Mouse (Mus musculus) G1E (cell line): ENCODE measurements at regions not wholly inside any gene's neighbourhood (a gene's known extent, or its start where the extent isn't known, plus 50 kb on each side); places are given as distances from the start of the nearest gene placed in this dataset.

Experiments used
- ATAC-seq: 2 replicates; pipeline ENCODE4 v1.8.0; 2016; ENCODE audit warnings: mild to moderate bottlenecking; ENCODE audit not compliant: insufficient number of reproducible peaks, poor library complexity, low FRiP score, severe bottlenecking; ENCODE audit errors: extremely low read depth
- DNase-seq: peaks from one replicate; pipeline ENCODE4 v3.0.0; 2012; ENCODE audit warnings: low spot score
- H3K27me3 ChIP-seq: 2 replicates; pipeline ENCODE4 v1.6.1; 2012; ENCODE audit warnings: mild to moderate bottlenecking, low read length, inconsistent platforms; ENCODE audit not compliant: insufficient read depth
- H3K36me3 ChIP-seq: replicated peaks from 2 replicates; pipeline ENCODE3; 2012; ENCODE audit warnings: mild to moderate bottlenecking, inconsistent platforms
- H3K4me1 ChIP-seq: 2 replicates; pipeline ENCODE4 v1.6.1; 2012; ENCODE audit warnings: low read depth, low read length, inconsistent platforms, mixed read lengths; ENCODE audit not compliant: insufficient read depth
- H3K4me3 ChIP-seq: 2 replicates; pipeline ENCODE4 v1.5.1; 2012; ENCODE audit warnings: low read depth, mild to moderate bottlenecking, inconsistent platforms, low read length, moderate library complexity, mixed read lengths
- H3K9me3 ChIP-seq: replicated peaks from 2 replicates; pipeline ENCODE4 v1.6.1; 2012; ENCODE audit warnings: inconsistent platforms
- CTCF ChIP-seq: IDR thresholded peaks from 2 replicates; pipeline ENCODE4 v1.5.1; 2012; ENCODE audit warnings: low read depth, low read length, inconsistent platforms, mixed read lengths
- GATA1 ChIP-seq: IDR thresholded peaks from 2 replicates; pipeline ENCODE4 v1.6.1; 2012; ENCODE audit warnings: borderline replicate concordance, low read length, inconsistent platforms, mixed read lengths
- GATA2 ChIP-seq: IDR thresholded peaks from 2 replicates; pipeline ENCODE4 v1.6.1; 2012; ENCODE audit warnings: low read depth, low read length, inconsistent platforms, borderline replicate concordance
- POLR2AphosphoS5 ChIP-seq: IDR thresholded peaks from 2 replicates; pipeline ENCODE4 v1.6.1; 2012; ENCODE audit warnings: low read depth, low read length, inconsistent platforms; ENCODE audit not compliant: insufficient replicate concordance
- TAL1 ChIP-seq: conservative IDR thresholded peaks from 2 replicates; pipeline ENCODE4 v1.6.1; 2012; ENCODE audit warnings: low read depth, low read length, inconsistent platforms, mixed read lengths

DNA sequence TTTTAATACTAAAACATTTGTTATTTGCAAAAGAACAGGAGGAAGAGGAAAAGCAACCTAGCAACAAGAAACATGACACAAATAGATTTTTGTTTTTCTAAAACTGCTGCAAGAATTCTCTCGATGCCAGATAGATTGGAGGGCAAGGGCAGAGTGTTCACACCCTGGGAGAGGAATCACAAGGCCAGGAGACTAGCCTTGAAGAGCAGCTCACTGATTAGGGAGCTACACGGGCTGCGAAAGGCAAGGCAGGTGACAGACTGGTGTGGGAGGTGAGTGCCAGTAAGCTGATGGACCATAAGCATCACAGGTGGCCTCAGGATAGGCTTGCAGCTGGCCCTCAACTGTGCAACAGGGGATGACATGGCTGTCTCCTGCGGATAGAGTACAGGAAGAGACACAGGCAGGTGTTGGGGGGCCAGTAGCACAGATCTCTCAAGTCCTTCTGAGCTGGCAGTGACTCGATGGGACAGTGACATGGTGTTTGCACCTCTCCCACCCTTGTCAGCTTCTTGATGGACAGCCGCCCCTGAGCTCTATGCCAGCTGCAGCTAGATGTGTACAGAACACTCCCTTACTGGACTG lies 102.0 kb upstream of the Abca1 start:
- Histone ChIP-seq H3K27me3 (peaks cover 19% of the 10 kb centered on the region), H3K36me3 (no peaks in the 10 kb centered on the region), H3K4me3 (no peak overlapping the region), H3K4me1 (peaks cover 17% of the 10 kb centered on the region), H3K9me3 (no peaks in the 10 kb centered on the region)
- TF ChIP-seq POLR2AphosphoS5 (no peak), GATA1 (no peak), CTCF (peak; percentile 2; the same call in 1 of the 2 replicates), TAL1 (no peak)
- DNase-seq, result no peak
- ATAC-seq, result no peak

GRCm38 (mm10) chr4:53258975-53259374 lies 99.3 kb upstream of the Abca1 start:
- Histone ChIP-seq H3K4me1 (peaks cover 9% of the 10 kb centered on the region), H3K9me3 (no peaks in the 10 kb centered on the region), H3K27me3 (peaks cover 19% of the 10 kb centered on the region), H3K4me3 (no peak overlapping the region), H3K36me3 (no peaks in the 10 kb centered on the region)
- ATAC-seq, result no peak
- TF ChIP-seq POLR2AphosphoS5 (no peak), GATA2 (no peak), CTCF (no peak), GATA1 (no peak), TAL1 (no peak)
- no peak for DNase-seq

DNA sequence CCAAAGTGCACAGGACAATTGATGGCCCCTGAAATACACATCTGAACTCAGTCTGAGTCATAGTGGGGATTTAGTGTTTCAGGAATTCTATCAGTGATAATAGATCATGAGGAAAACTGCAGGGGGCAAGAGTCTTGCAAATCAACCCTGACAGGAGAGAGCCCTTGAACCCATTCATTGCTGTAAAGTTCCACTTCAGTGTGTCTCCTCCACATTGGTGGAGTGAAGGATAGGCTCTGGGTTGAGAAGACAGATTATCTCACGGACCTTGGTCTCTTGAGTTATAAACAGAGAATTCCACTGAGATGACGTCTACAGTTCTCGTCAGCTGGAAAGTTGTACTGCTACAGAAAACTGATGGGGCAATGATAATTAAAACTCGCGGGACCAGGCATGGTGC lies 97.3 kb upstream of the Abca1 start:
- H3K9me3 ChIP-seq, result no peaks in the 10 kb centered on the region
- DNase-seq, result no peak
- H3K4me3 ChIP-seq, result no peak overlapping the region
- no peaks in the 10 kb centered on the region for H3K36me3 ChIP-seq
- TF ChIP-seq CTCF, result no peak
- no peak for TF ChIP-seq GATA2
- no peak for TF ChIP-seq TAL1
- no peak for TF ChIP-seq GATA1
- no peak for TF ChIP-seq POLR2AphosphoS5
- H3K4me1 ChIP-seq, result peaks cover 5% of the 10 kb centered on the region
- peaks cover 9% of the 10 kb centered on the region for H3K27me3 ChIP-seq
- no peak for ATAC-seq

GRCm38 (mm10) chr4:53254483-53254882 lies 94.8 kb upstream of the Abca1 start:
- no peak for ATAC-seq
- Histone ChIP-seq H3K4me3 (no peak overlapping the region), H3K36me3 (no peaks in the 10 kb centered on the region), H3K9me3 (no peaks in the 10 kb centered on the region), H3K4me1 (peaks cover 13% of the 10 kb centered on the region; the same call in 1 of the 2 replicates), H3K27me3 (no peaks in the 10 kb centered on the region)
- no peak for TF ChIP-seq POLR2AphosphoS5
- no peak for TF ChIP-seq GATA2
- no peak for TF ChIP-seq CTCF
- TF ChIP-seq TAL1, result no peak
- TF ChIP-seq GATA1, result no peak
- DNase-seq, result no peak

DNA sequence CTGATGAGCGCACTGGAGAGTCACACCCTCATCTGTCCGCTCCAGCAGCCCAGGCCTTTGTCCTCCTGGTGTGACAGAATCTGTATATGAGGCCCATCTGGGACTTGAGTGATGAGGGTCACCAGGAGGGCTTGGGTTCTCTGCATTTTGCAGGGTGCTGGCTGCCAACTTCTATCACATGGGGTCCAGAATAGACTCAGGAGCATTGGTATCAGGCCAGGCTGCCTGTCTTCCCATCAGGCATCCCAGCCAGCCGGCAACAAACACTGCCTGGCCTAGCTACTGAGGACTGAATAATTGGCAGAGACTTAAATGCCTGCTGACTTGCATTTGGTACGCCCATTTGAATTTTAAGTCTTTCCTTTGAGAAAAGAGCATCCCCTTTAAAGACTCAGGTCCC lies 94.0 kb upstream of the Abca1 start:
- Histone ChIP-seq H3K4me1 (peaks cover 19% of the 10 kb centered on the region), H3K9me3 (no peaks in the 10 kb centered on the region), H3K4me3 (no peak overlapping the region), H3K27me3 (no peaks in the 10 kb centered on the region), H3K36me3 (no peaks in the 10 kb centered on the region)
- ATAC-seq, result no peak
- DNase-seq, result no peak
- TF ChIP-seq GATA2, result no peak
- TF ChIP-seq CTCF, result no peak
- TF ChIP-seq GATA1, result no peak
- no peak for TF ChIP-seq TAL1
- TF ChIP-seq POLR2AphosphoS5, result no peak

GRCm38 (mm10) chr4:53250325-53250724 lies 90.6 kb upstream of the Abca1 start:
- Histone ChIP-seq H3K36me3 (no peaks in the 10 kb centered on the region), H3K9me3 (no peaks in the 10 kb centered on the region), H3K4me1 (peaks cover 52% of the 10 kb centered on the region), H3K27me3 (no peaks in the 10 kb centered on the region), H3K4me3 (no peak overlapping the region)
- TF ChIP-seq GATA2, result no peak
- no peak for TF ChIP-seq TAL1
- no peak for TF ChIP-seq CTCF
- TF ChIP-seq GATA1, result no peak
- TF ChIP-seq POLR2AphosphoS5, result no peak
- ATAC-seq, result no peak
- no peak for DNase-seq

DNA sequence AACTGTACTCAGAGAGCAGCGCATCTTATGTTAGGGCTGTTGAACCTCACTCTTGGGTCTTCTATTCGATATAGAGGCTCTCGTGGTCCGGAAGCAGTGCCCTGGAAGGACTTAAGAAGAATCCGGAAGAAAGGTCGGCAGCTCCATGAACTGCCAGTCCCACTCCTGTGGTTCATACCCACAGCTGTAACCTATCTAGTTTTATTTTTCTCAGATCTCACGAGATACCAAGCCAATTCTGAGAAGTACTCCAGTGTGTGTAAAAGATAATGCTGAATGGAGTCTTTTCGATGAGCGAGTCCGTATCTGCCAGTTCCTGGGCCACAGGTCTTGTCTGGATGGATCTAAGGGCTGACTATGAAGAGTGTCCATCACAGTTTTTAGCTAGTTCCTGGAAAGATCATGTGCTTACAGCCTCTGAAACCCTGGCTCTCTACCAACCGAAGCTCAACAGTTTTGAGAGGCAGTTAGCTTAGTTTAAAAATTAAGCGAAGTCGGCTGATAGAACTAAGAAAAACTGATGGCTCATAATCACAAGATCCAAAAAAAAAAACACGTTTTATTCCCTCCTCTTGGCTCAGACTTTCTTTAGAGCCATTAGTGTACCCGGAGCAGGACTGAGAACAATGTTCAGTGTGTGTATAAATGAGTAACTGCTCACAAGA lies 86.5 kb upstream of the Abca1 start:
- peak; percentile 61 for DNase-seq
- peak; percentile 93 for ATAC-seq

More for the DNA sequence above, 86.5 kb upstream of the Abca1 start:
- peak overlapping the region; percentile 54; the same call in 1 of the 2 replicates for H3K4me3 ChIP-seq
- no peaks in the 10 kb centered on the region for H3K27me3 ChIP-seq
- no peaks in the 10 kb centered on the region for H3K36me3 ChIP-seq
- peak; percentile 75 for TF ChIP-seq TAL1
- no peak for TF ChIP-seq GATA1
- no peaks in the 10 kb centered on the region for H3K9me3 ChIP-seq
- peaks cover 72% of the 10 kb centered on the region for H3K4me1 ChIP-seq
